Mouse (Mus musculus) MEL (cell line): ENCODE results near the gene Srsf6. TPM values are rescaled to one million over a fixed set of nuclear protein-coding genes. Genes with fewer than 3 reads are reported as not detected.

Source experiments
- polyA plus RNA-seq, 2 experiments: library from polyadenylated mRNA; stranded (reverse) in 1 of 2; unstranded in 1 of 2; fragments of >175 nt in 1 of 2; fragments of >200 nt in 1 of 2; gene quantifications; 2 replicates each; pipeline versions ENCODE4 v1.2.1 to v1.2.4; 2012; ENCODE audit warnings: low replicate concordance in 2 of 2, low read depth in 1 of 2; ENCODE audit not compliant: insufficient read length in 2 of 2, insufficient read depth in 1 of 2, missing spikeins in 1 of 2
- total RNA-seq: library from RNA; depleted of rRNA; stranded (reverse); fragments of 300-350 nt; gene quantifications from 2 replicates; pipeline ENCODE4 v1.2.3, GENCODE M21; 2012; rRNA removed

Gene Srsf6
- total and polyA plus RNA-seq, 3 experiments: 69.2 to 284 (median 173) TPM

Other genes with a start within 250 kb of the Srsf6 start
- gene L3mbtl1, start 11.9 kb downstream of the Srsf6 start, total RNA-seq: 0.04 and 0.20 TPM in 2 replicates
- under 1 TPM in 1 of 2 experiments, not detected in 1; 0.31 TPM for gene L3mbtl1, start 11.9 kb downstream of the Srsf6 start, polyA plus RNA-seq
- not detected in 2 replicates for gene Sgk2, start 55.8 kb downstream of the Srsf6 start, total RNA-seq
- gene Sgk2, start 55.8 kb downstream of the Srsf6 start, polyA plus RNA-seq: not detected
- gene Ift52, start 85.8 kb downstream of the Srsf6 start, total RNA-seq: 10.9 and 11.0 TPM in 2 replicates
- 10 to 100 TPM in 1 of 2 experiments, not detected in 1; 32.7 TPM for gene Ift52, start 85.8 kb downstream of the Srsf6 start, polyA plus RNA-seq
- gene Mybl2, start 123.2 kb downstream of the Srsf6 start, total RNA-seq: 55.5 and 60.8 TPM in 2 replicates
- 100 to 1,000 TPM in 1 of 2 experiments, not detected in 1; 145 TPM for gene Mybl2, start 123.2 kb downstream of the Srsf6 start, polyA plus RNA-seq
- gene Gtsf1l, start 156.3 kb downstream of the Srsf6 start, total RNA-seq: not detected in 2 replicates
- gene Gtsf1l, start 156.3 kb downstream of the Srsf6 start, polyA plus RNA-seq: not detected